Mouse (Mus musculus): ENCODE measurements around the gene Zfp324.
"Not testable (repeated sequence)": the region's sequence is repeated elsewhere in the genome, so short reads cannot be mapped to it uniquely, and the experiment has no call there.

Gene Zfp324

GRCm38 (mm10) chr7:12965678-12966091 lies at the start of gene Zfp324:
Gene Zfp324 (plus strand): TSS chr7:12965838.
- DNase-seq (ENCODE audit: low spot score): peak; percentile 94

GRCm38 (mm10) chr7:12920495-12920894 lies 45.1 kb upstream of the Zfp324 start:
- not testable (repeated sequence) for DNase-seq (ENCODE audit: low spot score)

DNA sequence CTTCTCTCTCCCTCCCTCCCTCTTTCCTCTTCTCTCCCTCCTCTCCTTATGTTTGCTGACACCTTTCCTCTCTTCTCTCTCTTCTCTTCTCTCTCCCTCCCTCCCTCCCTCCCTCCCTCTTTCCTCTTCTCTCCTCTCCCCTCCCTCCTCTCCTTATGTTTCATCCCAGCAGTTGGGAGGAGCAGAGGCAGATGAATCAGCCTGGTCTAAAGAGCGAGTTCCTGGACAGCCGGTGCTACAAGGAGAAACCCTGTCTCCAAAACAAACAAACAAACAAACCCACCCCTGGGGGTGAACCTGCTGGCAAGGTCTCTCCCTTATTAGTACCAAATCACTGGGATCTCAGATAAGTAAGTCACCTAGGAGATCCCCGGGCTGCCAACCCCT lies 44.3 kb upstream of the Zfp324 start:
- DNase-seq (ENCODE audit: low spot score): peak; percentile 13

- DNase-seq (ENCODE audit: low spot score): peak; percentile 100
Measured at GRCm38 (mm10) chr7:12921705-12922465, 43.8 kb upstream of the Zfp324 start, which contains the start of gene Rps5. Gene Rps5 (plus strand): TSS chr7:12922290.

GRCm38 (mm10) chr7:12922729-12923128 lies 42.9 kb upstream of the Zfp324 start:
- no peak for DNase-seq (ENCODE audit: low spot score)

DNA sequence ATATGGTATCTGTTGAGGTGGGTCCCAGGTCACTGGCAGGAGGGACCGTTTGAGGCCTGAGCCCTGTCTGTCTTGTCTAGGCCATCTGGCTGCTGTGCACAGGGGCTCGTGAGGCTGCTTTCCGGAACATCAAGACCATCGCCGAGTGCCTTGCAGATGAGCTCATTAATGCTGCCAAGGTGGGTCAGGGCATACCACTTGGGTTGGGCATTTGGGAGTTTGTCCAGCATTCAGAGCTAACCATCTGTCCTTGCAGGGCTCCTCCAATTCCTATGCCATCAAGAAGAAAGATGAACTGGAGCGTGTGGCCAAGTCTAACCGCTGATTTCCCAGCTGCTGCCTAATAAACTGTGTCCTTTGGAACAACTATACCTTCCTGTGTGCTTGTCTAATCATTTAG lies 39.3 kb upstream of the Zfp324 start:
- no peak for DNase-seq (ENCODE audit: low spot score)

DNA sequence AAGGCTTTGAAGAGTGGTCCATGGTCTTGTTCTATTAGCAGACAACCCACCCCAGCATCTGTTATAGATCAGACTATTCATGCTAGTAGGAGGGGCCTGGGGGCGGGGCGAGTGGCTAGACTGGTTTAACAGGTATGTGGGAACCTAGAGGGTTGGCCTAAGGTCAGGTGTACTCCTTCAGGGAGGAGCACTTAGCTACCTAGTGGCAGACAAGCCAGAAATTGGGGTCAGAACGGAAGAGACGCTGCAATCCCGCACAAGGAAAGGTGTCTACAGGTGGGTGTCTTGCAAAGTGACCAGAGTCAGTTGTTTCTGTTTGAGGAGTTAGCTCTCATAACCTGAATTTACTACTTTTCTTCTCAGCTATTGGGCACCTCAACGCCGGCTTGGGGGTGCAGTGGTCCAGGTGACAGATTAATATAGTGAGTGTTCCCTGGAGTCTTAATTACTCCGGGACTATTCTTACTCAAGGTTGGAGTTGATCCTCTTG lies 38.4 kb upstream of the Zfp324 start, which contains the start of gene Rnf225:
Rnf225 (plus strand) TSS at position 226 of the 490 bp plus-strand sequence.
- peak; percentile 32 for DNase-seq (ENCODE audit: low spot score)

GRCm38 (mm10) chr7:12927693-12928589 lies 37.7 kb upstream of the Zfp324 start:
- DNase-seq (ENCODE audit: low spot score): peak; percentile 50

DNA sequence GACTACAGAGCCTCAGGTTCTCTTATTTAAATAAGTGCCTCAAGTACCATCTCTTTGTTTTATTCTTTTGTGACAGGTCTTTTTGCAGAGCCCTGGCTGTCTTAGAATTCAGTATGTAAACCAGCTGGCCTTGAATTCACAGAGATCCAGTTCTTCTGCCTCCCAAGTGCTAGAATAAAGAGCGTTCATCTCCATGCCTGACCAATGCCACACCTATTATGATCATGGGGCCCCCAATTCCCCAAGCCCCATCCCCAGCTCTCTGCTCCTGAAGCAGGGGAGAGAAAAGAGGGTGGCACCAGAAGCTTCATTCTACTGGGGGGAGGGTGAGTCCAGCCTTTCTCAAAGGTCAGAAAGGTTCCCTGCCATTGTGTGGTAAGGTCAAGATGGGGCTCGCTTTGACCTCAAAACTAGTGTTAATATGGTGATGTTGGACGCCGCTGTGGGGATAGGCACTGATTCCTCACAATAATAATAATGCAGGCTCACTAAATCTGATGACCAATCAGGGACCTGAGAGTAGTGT lies 32.0 kb upstream of the Zfp324 start:
- no peak for DNase-seq (ENCODE audit: low spot score)

DNA sequence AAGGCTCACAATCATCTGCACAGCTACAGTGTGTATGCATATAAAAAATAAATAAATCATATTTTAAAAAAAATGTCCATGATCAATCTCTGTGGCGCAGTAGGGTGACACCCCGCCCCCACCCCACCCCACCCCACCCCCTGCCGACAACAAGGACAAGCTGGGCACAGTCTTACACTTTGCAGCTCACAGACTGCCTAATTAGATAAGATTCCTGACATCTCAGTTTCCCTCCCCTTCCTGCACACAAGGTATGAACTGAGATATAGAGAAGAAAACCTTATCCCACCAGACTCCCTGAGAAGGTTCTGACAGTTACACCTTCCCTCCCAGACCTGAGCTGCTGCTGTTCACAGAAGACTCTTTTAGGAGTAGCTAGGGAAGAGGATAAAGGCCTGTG lies 30.8 kb upstream of the Zfp324 start:
- DNase-seq (ENCODE audit: low spot score): no peak

DNA sequence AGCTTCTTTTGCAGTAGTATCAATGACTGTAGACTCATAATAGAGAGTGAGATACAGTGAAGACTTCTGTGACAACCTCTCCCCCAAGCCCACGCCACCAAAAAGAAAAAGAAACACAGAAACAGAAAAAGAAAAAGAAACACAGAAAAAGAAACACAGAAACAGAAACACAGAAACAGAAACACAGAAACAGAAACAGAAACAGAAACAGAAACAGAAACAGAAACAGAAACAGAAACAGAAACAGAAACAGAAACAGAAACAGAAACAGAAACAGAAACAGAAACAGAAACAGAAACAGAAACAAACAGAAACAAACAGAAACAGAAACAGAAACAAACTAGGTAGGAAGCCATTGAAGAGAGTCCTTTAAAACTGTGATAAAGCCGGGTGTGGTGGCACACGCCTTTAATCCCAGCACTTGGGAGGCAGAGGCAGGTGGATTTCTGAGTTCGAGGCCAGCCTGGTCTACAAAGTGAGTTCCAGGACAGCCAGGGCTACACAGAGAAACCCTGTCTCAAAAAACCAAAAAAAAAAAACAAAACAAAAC lies 28.3 kb upstream of the Zfp324 start:
- not testable (repeated sequence) for DNase-seq (ENCODE audit: low spot score)

DNA sequence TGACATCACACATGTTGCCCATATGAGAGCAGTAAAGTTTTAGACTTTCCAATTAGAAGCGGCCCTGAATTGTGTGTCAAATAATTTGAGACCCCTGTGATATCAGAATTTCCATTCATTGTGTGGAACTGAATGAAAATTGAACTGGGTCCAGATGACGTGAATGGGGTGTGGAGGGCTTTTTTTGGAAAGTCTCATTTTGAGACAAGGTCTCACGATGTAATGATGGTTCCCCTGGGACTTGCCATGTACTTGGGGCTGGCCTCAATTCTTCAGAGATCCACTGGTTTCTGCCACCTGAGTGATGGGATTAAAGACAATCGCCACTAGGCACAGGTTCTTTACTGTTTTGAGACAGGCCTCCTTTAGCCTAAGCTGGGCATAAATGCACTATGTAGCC lies 25.0 kb upstream of the Zfp324 start:
- no peak for DNase-seq (ENCODE audit: low spot score)

DNA sequence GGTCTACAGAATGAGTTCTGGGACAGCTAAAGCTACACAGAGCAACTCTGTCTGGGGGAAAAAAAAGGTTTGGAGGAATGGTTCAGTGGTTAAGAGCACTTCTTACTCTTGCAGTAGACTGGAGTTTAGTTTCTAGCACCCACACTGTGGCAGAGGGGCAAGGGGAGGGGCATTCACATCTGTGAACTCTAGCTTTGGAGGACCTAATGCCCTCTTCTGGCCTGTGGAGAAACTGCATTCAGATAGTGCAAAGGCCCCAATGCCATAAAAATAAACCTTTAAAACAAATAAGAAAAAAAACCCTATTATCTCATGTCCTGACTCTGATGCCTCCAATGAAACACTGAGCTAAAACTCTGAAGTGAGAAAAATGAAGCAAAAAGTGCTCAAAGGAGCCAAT lies 22.1 kb upstream of the Zfp324 start:
- peak; percentile 36 for DNase-seq (ENCODE audit: low spot score)

DNA sequence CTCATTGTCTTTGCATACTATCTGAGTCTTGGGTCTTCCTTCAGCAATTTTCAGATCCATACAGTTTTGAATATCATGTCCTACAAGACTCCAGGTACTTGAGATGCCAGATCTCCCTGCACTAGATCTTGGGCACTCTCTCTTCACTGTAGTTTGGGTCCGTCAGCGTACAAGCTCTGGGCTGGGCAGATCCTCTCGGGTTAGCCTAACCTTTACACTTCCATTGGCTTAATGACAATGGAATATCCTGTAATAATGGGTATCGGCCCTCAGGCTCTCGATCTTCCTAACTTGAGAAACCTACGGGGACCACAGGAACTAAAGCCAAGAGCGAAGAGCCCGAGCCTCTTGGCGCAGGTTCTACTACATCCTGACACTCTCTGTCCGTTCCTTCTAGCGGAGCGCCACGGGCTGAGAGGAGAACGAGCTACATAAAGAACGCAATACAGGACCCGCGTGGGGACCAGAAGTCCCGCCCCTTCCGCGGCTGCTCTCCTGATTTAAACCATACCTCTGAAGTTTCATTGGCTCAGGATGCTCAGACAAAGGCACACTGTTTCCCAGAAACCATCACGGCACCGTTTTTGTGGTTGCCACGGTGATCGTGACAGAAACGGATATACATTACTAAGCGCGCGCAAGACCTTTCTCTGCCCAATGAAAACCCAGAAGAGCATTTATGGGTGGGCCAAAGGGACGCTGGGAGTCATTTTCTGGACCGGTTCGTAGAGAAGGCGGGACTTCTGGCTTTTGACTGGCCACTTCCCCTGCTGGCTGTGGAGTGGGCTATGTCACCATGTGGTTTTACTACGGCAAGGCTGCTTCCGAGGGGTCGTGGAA lies 16.4 kb upstream of the Zfp324 start:
- DNase-seq (ENCODE audit: low spot score): peak; percentile 99

GRCm38 (mm10) chr7:12949872-12950229 lies 15.8 kb upstream of the Zfp324 start:
- peak; percentile 84 for DNase-seq (ENCODE audit: low spot score)

DNA sequence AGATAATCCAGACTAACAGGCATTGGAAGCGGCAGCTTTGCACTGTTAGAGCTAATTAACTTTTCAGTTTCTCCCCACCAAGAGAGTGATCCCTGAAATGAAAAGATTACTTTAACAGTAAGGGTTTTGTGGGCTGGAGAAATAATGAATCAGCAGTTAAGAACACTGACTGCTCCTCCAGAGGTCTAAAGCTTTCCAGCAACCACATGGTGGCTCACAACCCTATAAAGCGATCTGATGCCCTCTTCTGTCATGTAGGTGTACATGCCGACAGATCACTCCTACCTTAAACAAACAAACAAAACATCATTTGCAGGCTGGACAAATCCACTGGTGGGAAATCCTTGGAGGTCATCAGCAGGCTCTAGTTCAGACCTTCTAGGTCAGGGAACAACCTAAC lies 10.7 kb upstream of the Zfp324 start:
- DNase-seq (ENCODE audit: low spot score): no peak

DNA sequence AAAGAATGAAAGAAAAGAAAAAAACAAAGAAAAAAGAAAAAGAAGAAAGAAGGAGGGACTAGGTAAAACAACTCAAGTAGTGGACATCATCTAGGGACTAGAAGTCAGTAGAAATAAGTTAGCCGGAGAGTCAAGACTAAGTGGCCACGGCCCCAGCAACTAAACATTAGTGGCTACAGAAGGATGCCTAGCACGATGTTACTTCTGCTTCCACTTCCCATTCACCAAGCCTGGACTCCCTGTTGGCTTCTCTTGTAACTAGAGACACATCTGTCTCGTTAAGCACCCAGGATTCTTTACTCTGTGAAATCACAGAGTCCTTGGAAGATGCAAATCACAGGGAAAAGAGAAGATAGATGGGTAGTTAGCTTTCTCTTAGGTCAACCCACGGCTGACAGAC lies 8.1 kb upstream of the Zfp324 start:
- no peak for DNase-seq (ENCODE audit: low spot score)

DNA sequence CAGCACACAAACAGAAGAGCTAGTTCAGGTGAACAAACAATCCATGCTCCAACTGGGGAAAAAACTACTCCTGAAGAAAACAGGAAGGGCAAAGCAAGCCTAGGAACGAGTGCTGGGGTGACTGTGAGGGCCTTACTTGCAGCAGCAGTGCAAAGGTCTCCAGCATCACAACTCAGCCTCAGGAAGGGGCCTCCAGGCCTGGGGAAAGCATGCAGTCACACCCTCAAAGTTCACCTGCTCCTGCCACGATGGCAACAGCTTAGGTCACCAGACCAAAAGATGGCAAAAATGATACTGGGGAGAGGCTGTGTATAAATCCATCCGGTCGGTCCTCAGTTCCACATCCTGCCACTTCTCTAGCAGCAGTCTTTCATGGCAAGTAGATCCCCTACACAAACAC lies 6.7 kb upstream of the Zfp324 start:
- DNase-seq (ENCODE audit: low spot score): no peak

- no peak for DNase-seq (ENCODE audit: low spot score)
Measured at GRCm38 (mm10) chr7:12959718-12960117, 5.9 kb upstream of the Zfp324 start.

DNA sequence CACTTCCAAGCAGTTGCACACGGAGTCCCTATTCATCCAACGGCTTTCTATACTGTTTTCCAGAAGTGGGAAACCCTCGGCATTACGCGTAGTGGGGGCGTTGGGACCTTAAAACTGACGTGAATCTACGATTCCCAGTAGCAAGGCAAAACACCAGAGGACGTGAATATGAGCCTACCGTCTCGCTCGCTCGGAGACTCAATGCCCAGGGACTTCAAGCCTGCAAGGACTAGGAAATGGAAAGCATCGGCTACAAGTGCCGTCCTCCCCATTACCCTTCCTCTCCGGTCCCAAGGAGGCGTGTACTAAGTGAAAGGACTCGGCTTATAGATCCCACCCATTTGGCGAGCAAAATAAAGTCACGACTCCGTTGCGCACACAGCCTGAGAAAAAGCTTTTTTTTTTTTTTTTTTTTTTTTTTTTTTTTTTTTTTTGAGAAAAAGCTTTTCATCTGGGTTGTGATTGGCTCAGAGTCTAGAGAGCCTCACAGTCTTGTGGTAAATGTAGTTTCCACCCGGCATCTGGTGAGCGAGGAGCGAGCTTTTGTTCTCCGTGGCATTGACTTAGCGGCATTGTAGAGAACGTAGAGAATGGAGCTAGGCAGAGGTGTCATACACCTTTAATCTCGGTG lies 4.0 kb upstream of the Zfp324 start:
- peak; percentile 85 for DNase-seq (ENCODE audit: low spot score)

Measured in embryo, embryonic 10 days (tissue).